Mouse (Mus musculus) limb, embryonic 14.5 days (tissue): ENCODE results near the gene Glcci1. TPM values are rescaled to one million over a fixed set of nuclear protein-coding genes. Genes with fewer than 3 reads are reported as not detected.
A peak's percentile ranks its signal among the peaks of the same experiment; 100 is the strongest.

Source experiments
- ATAC-seq: fragments of 200-750 bp; cut with Nextera tagmentation; 2 replicates; pipeline ENCODE4 v1.8.0; 2017; ENCODE audit warnings: low read depth, moderate number of reproducible peaks, moderate TSS enrichment; ENCODE audit not compliant: low FRiP score
- DNase-seq: peaks from one replicate; pipeline ENCODE4 v3.0.0-alpha.2; 2015; ENCODE audit warnings: low spot score
- H3K27ac ChIP-seq: fragments of 300-500 bp; sonication (generic); replicated peaks from 2 replicates; pipeline ENCODE4 v1.5.1; 2014; ENCODE audit warnings: low read depth, mild to moderate bottlenecking, low read length, moderate library complexity, mixed read lengths
- H3K27me3 ChIP-seq: fragments of 300-500 bp; sonication (generic); 2 replicates; pipeline ENCODE4 v1.6.1; 2014; ENCODE audit warnings: low read length, mixed read lengths; ENCODE audit not compliant: control insufficient read depth, insufficient read depth
- H3K36me3 ChIP-seq: fragments of 300-500 bp; sonication (generic); 2 replicates; pipeline ENCODE4 v1.6.1; 2014; ENCODE audit warnings: mild to moderate bottlenecking, low read length, moderate library complexity, mixed read lengths; ENCODE audit not compliant: control insufficient read depth, insufficient read depth
- H3K4me1 ChIP-seq: fragments of 300-500 bp; sonication (generic); 2 replicates; pipeline ENCODE4 v1.6.1; 2014; ENCODE audit warnings: antibody characterized with exemption, low read length, mixed read lengths; ENCODE audit not compliant: control insufficient read depth, insufficient read depth
- H3K4me2 ChIP-seq: fragments of 300-500 bp; sonication (generic); replicated peaks from 2 replicates; pipeline ENCODE4 v1.6.1; 2014; ENCODE audit warnings: low read depth, mild to moderate bottlenecking, low read length, moderate library complexity; ENCODE audit not compliant: severe bottlenecking
- H3K4me3 ChIP-seq: fragments of 300-500 bp; sonication (generic); replicated peaks from 2 replicates; pipeline ENCODE4 v1.5.1; 2014; ENCODE audit warnings: low read length
- H3K9ac ChIP-seq: fragments of 300-500 bp; sonication (generic); 2 replicates; pipeline ENCODE4 v1.6.1; 2014; ENCODE audit warnings: mild to moderate bottlenecking, low read depth, low read length, moderate library complexity; ENCODE audit not compliant: severe bottlenecking
- H3K9me3 ChIP-seq: fragments of 300-500 bp; sonication (generic); 2 replicates; pipeline ENCODE4 v1.6.1; 2016; ENCODE audit warnings: low read length; ENCODE audit not compliant: control insufficient read depth
- POLR2A ChIP-seq: fragments of 200-500 bp; IDR thresholded peaks from 2 replicates; pipeline ENCODE4 v1.8.0; 2012; ENCODE audit warnings: inconsistent platforms, mild to moderate bottlenecking, moderate library complexity, borderline replicate concordance; ENCODE audit not compliant: insufficient read depth, insufficient read length; ENCODE audit errors: extremely low read depth
- WGBS: fragments of 180-500 bp; shearing (Covaris S2); extraction: QIAGEN DNeasy Blood & Tissue Kit; methylation state at CpG from one replicate; pipeline ENCODE4 v1.1.7; 2014; 5-methylcytosine and 5-hydroxymethylcytosine counted together
- polyA plus RNA-seq, 2 experiments: library from polyadenylated mRNA; depleted of rRNA in 1 of 2; stranded (reverse) in 1 of 2; unstranded in 1 of 2; fragments of >200 nt; fragmentation: Nextera tagmentation in 1 of 2; extraction: Ambion mirVana in 1 of 2; gene quantifications; 2 replicates each; pipeline versions ENCODE4 v1.2.1 to v1.2.3; 2012 to 2014

The Glcci1 gene
- polyA plus RNA-seq (2012; rRNA removed) (11.9 and 17.1 TPM in 2 replicates), polyA plus RNA-seq (2014; fragmentation: Nextera tagmentation; extraction: Ambion mirVana) (10.1 and 15.4 TPM in 2 replicates)

- ATAC-seq (peak; percentile 83), DNase-seq (peak; percentile 66)
- WGBS = no CpG with 5 or more reads among the region's 69 CpGs
- Histone ChIP-seq H3K36me3 (no peaks in the 10 kb centered on the region), H3K27me3 (no peaks in the 10 kb centered on the region), H3K4me1 (peaks cover 23% of the 10 kb centered on the region), H3K9me3 (no peaks in the 10 kb centered on the region), H3K27ac (peak within 1 kb of the TSS; percentile 97), H3K9ac (peak within 1 kb of the TSS; percentile 96), H3K4me2 (peak within 1 kb of the TSS; percentile 69), H3K4me3 (peak within 1 kb of the TSS; percentile 90)
- no peak for TF ChIP-seq POLR2A
Observed at GRCm38 (mm10) chr6:8509551-8509950, at the start of gene Glcci1. Gene Glcci1, plus strand, starts transcription at chr6:8509600.

GRCm38 (mm10) chr6:8462447-8462846 is 47.0 kb upstream of the Glcci1 start:
- 86% methylated on average over 2 of the region's 2 CpGs for WGBS
- ATAC-seq (no peak), DNase-seq (no peak)
- H3K9me3 ChIP-seq = no peaks in the 10 kb centered on the region
- no peaks in the 10 kb centered on the region; the same call in 1 of the 2 replicates for H3K4me1 ChIP-seq
- no peaks in the 10 kb centered on the region for H3K27me3 ChIP-seq
- H3K27ac ChIP-seq = no peak overlapping the region
- no peaks in the 10 kb centered on the region for H3K36me3 ChIP-seq
- no peak overlapping the region for H3K9ac ChIP-seq
- H3K4me2 ChIP-seq = no peak overlapping the region
- no peak overlapping the region for H3K4me3 ChIP-seq
- TF ChIP-seq POLR2A = no peak

GRCm38 (mm10) chr6:8465388-8465787 is 44.0 kb upstream of the Glcci1 start:
- no peak for TF ChIP-seq POLR2A
- WGBS = 33% methylated on average over 1 of the region's 1 CpGs
- H3K27ac ChIP-seq = no peak overlapping the region
- no peaks in the 10 kb centered on the region for H3K36me3 ChIP-seq
- ATAC-seq (no peak), DNase-seq (no peak)
- no peaks in the 10 kb centered on the region for H3K27me3 ChIP-seq
- H3K4me1 ChIP-seq = no peaks in the 10 kb centered on the region; the same call in 1 of the 2 replicates
- H3K9ac ChIP-seq = no peak overlapping the region
- H3K4me2 ChIP-seq = no peak overlapping the region
- no peak overlapping the region for H3K4me3 ChIP-seq
- H3K9me3 ChIP-seq = no peaks in the 10 kb centered on the region

GRCm38 (mm10) chr6:8465985-8466384 is 43.4 kb upstream of the Glcci1 start:
- H3K4me1 ChIP-seq = no peaks in the 10 kb centered on the region; the same call in 1 of the 2 replicates
- H3K36me3 ChIP-seq = no peaks in the 10 kb centered on the region
- no peak overlapping the region for H3K4me2 ChIP-seq
- WGBS = 57% methylated on average over 5 of the region's 5 CpGs
- no peaks in the 10 kb centered on the region for H3K9me3 ChIP-seq
- TF ChIP-seq POLR2A = no peak
- ATAC-seq (no peak), DNase-seq (no peak)
- H3K27ac ChIP-seq = no peak overlapping the region
- no peaks in the 10 kb centered on the region for H3K27me3 ChIP-seq
- no peak overlapping the region for H3K4me3 ChIP-seq
- H3K9ac ChIP-seq = no peak overlapping the region

GRCm38 (mm10) chr6:8467667-8468337 is 41.6 kb upstream of the Glcci1 start:
- Histone ChIP-seq H3K4me1 (no peaks in the 10 kb centered on the region; the same call in 1 of the 2 replicates), H3K4me3 (no peak overlapping the region), H3K4me2 (no peak overlapping the region), H3K9ac (no peak overlapping the region), H3K36me3 (no peaks in the 10 kb centered on the region), H3K27ac (no peak overlapping the region), H3K9me3 (no peaks in the 10 kb centered on the region), H3K27me3 (no peaks in the 10 kb centered on the region)
- TF ChIP-seq POLR2A = no peak
- DNase-seq (no peak), ATAC-seq (no peak)
- WGBS = 59% methylated on average over 10 of the region's 10 CpGs

GRCm38 (mm10) chr6:8469918-8470317 is 39.5 kb upstream of the Glcci1 start:
- H3K4me2 ChIP-seq = no peak overlapping the region
- no peak for ATAC-seq
- WGBS = 87% methylated on average over 3 of the region's 3 CpGs

More at GRCm38 (mm10) chr6:8469918-8470317, 39.5 kb upstream of the Glcci1 start:
- no peak for TF ChIP-seq POLR2A
- no peaks in the 10 kb centered on the region; the same call in 1 of the 2 replicates for H3K4me1 ChIP-seq
- no peaks in the 10 kb centered on the region for H3K9me3 ChIP-seq
- no peaks in the 10 kb centered on the region for H3K36me3 ChIP-seq
- H3K27ac ChIP-seq = no peak overlapping the region
- H3K9ac ChIP-seq = no peak overlapping the region
- DNase-seq = no peak
- no peak overlapping the region for H3K4me3 ChIP-seq
- no peaks in the 10 kb centered on the region for H3K27me3 ChIP-seq
